Mouse (Mus musculus): ENCODE data around the gene Tomm20l. TPM values are rescaled to one million over a fixed set of nuclear protein-coding genes. Genes with fewer than 3 reads are reported as not detected.

The Tomm20l gene
- total and polyA plus RNA-seq, 2 experiments from 2014 or later = not detected

- no peaks in the 10 kb centered on the region for H3K27me3 ChIP-seq (ENCODE audit: insufficient read depth, low read length)
- no peak overlapping the region for H3K4me2 ChIP-seq (ENCODE audit: low read depth, low read length, poor library complexity, severe bottlenecking)
- ATAC-seq (ENCODE audit: low FRiP score) (no peak), DNase-seq (ENCODE audit: low spot score) (no peak)
- no peak; the same call in 1 of the 2 replicates for TF ChIP-seq CTCF (IDR thresholded peaks at IDR 0.05)
- no peak overlapping the region for H3K9ac ChIP-seq (replicated peaks; ENCODE audit: low read length, poor library complexity, severe bottlenecking)
- no peaks in the 10 kb centered on the region for H3K9me3 ChIP-seq (ENCODE audit: low read length)
- H3K4me3 ChIP-seq (ENCODE audit: low read depth, low read length) = no peak overlapping the region
- peaks cover 12% of the 10 kb centered on the region for H3K4me1 ChIP-seq (ENCODE audit: insufficient read depth, low read length)
- no peak overlapping the region for H3K27ac ChIP-seq (ENCODE audit: low read depth, low read length)
- peaks cover 28% of the 10 kb centered on the region for H3K36me3 ChIP-seq (ENCODE audit: insufficient read depth, low read length)
These were observed 30.0 kb downstream of the Tomm20l start for GRCm38 (mm10) chr12:71141189-71141588.

GRCm38 (mm10) chr12:71147641-71148040 is 36.4 kb downstream of the Tomm20l start:
- Histone ChIP-seq H3K27ac (ENCODE audit: low read depth, low read length) (no peak overlapping the region), H3K36me3 (ENCODE audit: insufficient read depth, low read length) (peaks cover 42% of the 10 kb centered on the region), H3K9ac (replicated peaks; ENCODE audit: low read length, poor library complexity, severe bottlenecking) (no peak overlapping the region), H3K4me1 (ENCODE audit: insufficient read depth, low read length) (no peaks in the 10 kb centered on the region), H3K9me3 (ENCODE audit: low read length) (no peaks in the 10 kb centered on the region), H3K27me3 (ENCODE audit: insufficient read depth, low read length) (no peaks in the 10 kb centered on the region), H3K4me3 (ENCODE audit: low read depth, low read length) (no peak overlapping the region), H3K4me2 (ENCODE audit: low read depth, low read length, poor library complexity, severe bottlenecking) (no peak overlapping the region)
- peak; percentile 75 for TF ChIP-seq CTCF (IDR thresholded peaks at IDR 0.05)
- ATAC-seq (ENCODE audit: low FRiP score) (no peak), DNase-seq (ENCODE audit: low spot score) (peak; percentile 56)
- WGBS = 85% methylated on average over 3 of the region's 3 CpGs

- no peak overlapping the region for H3K4me3 ChIP-seq (ENCODE audit: low read depth, low read length)
- no peak for TF ChIP-seq CTCF (IDR thresholded peaks at IDR 0.05)
- DNase-seq (ENCODE audit: low spot score) (no peak), ATAC-seq (ENCODE audit: low FRiP score) (no peak)
- H3K4me1 ChIP-seq (ENCODE audit: insufficient read depth, low read length) = no peaks in the 10 kb centered on the region
- H3K4me2 ChIP-seq (ENCODE audit: low read depth, low read length, poor library complexity, severe bottlenecking) = no peak overlapping the region
- no peaks in the 10 kb centered on the region for H3K9me3 ChIP-seq (ENCODE audit: low read length)
- H3K9ac ChIP-seq (replicated peaks; ENCODE audit: low read length, poor library complexity, severe bottlenecking) = no peak overlapping the region
- H3K36me3 ChIP-seq (ENCODE audit: insufficient read depth, low read length) = peaks cover 38% of the 10 kb centered on the region
- H3K27me3 ChIP-seq (ENCODE audit: insufficient read depth, low read length) = no peaks in the 10 kb centered on the region
- WGBS = over 99% methylated on average over 9 of the region's 9 CpGs
- no peak overlapping the region for H3K27ac ChIP-seq (ENCODE audit: low read depth, low read length)
These were observed 37.6 kb downstream of the Tomm20l start for GRCm38 (mm10) chr12:71148801-71149200.

- 90% methylated on average over 6 of the region's 6 CpGs for WGBS
- ATAC-seq (ENCODE audit: low FRiP score) (no peak), DNase-seq (ENCODE audit: low spot score) (no peak)
- H3K4me2 ChIP-seq (ENCODE audit: low read depth, low read length, poor library complexity, severe bottlenecking) = no peak overlapping the region
- H3K36me3 ChIP-seq (ENCODE audit: insufficient read depth, low read length) = peaks cover 37% of the 10 kb centered on the region
- no peak overlapping the region for H3K4me3 ChIP-seq (ENCODE audit: low read depth, low read length)
- no peaks in the 10 kb centered on the region for H3K9me3 ChIP-seq (ENCODE audit: low read length)
- H3K9ac ChIP-seq (replicated peaks; ENCODE audit: low read length, poor library complexity, severe bottlenecking) = no peak overlapping the region
- no peak for TF ChIP-seq CTCF (IDR thresholded peaks at IDR 0.05)
- H3K27ac ChIP-seq (ENCODE audit: low read depth, low read length) = no peak overlapping the region
- no peaks in the 10 kb centered on the region for H3K27me3 ChIP-seq (ENCODE audit: insufficient read depth, low read length)
- H3K4me1 ChIP-seq (ENCODE audit: insufficient read depth, low read length) = no peaks in the 10 kb centered on the region
These were observed 38.2 kb downstream of the Tomm20l start for GRCm38 (mm10) chr12:71149456-71149855.

GRCm38 (mm10) chr12:71150167-71150566 is 38.9 kb downstream of the Tomm20l start:
- no peak overlapping the region for H3K4me2 ChIP-seq (ENCODE audit: low read depth, low read length, poor library complexity, severe bottlenecking)
- WGBS = 97% methylated on average over 8 of the region's 8 CpGs
- no peak overlapping the region for H3K4me3 ChIP-seq (ENCODE audit: low read depth, low read length)
- no peaks in the 10 kb centered on the region for H3K4me1 ChIP-seq (ENCODE audit: insufficient read depth, low read length)
- ATAC-seq (ENCODE audit: low FRiP score) (no peak), DNase-seq (ENCODE audit: low spot score) (no peak)
- H3K27me3 ChIP-seq (ENCODE audit: insufficient read depth, low read length) = no peaks in the 10 kb centered on the region
- H3K9me3 ChIP-seq (ENCODE audit: low read length) = no peaks in the 10 kb centered on the region
- H3K36me3 ChIP-seq (ENCODE audit: insufficient read depth, low read length) = peaks cover 37% of the 10 kb centered on the region
- H3K9ac ChIP-seq (replicated peaks; ENCODE audit: low read length, poor library complexity, severe bottlenecking) = no peak overlapping the region
- TF ChIP-seq CTCF (IDR thresholded peaks at IDR 0.05) = no peak
- no peak overlapping the region for H3K27ac ChIP-seq (ENCODE audit: low read depth, low read length)

- 94% methylated on average over 6 of the region's 6 CpGs for WGBS
These were observed 43.8 kb downstream of the Tomm20l start for GRCm38 (mm10) chr12:71154979-71155378.

More at GRCm38 (mm10) chr12:71154979-71155378, 43.8 kb downstream of the Tomm20l start:
- no peaks in the 10 kb centered on the region for H3K9me3 ChIP-seq (ENCODE audit: low read length)
- no peak for ATAC-seq (ENCODE audit: low FRiP score)
- no peak overlapping the region for H3K9ac ChIP-seq (replicated peaks; ENCODE audit: low read length, poor library complexity, severe bottlenecking)
- no peaks in the 10 kb centered on the region for H3K4me1 ChIP-seq (ENCODE audit: insufficient read depth, low read length)
- no peaks in the 10 kb centered on the region for H3K27me3 ChIP-seq (ENCODE audit: insufficient read depth, low read length)
- TF ChIP-seq CTCF (IDR thresholded peaks at IDR 0.05) = no peak
- no peak overlapping the region for H3K27ac ChIP-seq (ENCODE audit: low read depth, low read length)
- DNase-seq (ENCODE audit: low spot score) = no peak
- no peak overlapping the region for H3K4me3 ChIP-seq (ENCODE audit: low read depth, low read length)
- peaks cover 37% of the 10 kb centered on the region for H3K36me3 ChIP-seq (ENCODE audit: insufficient read depth, low read length)
- H3K4me2 ChIP-seq (ENCODE audit: low read depth, low read length, poor library complexity, severe bottlenecking) = no peak overlapping the region
